Mouse (Mus musculus): Measurements from ENCODE around the gene Agrn.

DNA sequence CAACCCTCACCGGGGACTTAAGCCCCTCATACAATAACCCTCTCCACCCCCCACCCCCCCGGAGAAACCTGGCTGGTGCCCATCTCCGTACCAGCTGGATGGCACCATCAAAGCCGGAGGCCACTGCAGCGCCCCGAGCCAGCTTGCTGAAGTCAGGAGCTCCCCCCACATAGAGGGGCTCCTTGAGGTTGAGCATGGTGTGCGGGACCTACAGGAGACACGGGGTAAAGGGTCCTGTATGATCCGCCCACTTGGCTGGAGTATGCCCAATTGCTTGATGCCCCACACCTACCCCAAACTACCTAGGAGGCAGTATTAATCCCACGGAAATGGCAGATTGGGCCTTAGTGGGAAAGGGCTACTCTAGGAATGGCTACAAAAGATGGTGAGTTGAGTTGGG is 28.2 kb downstream of the Agrn start:
- no peak for TF ChIP-seq CTCF (IDR thresholded peaks at IDR 0.05; ENCODE audit: low read depth)
- TF ChIP-seq EP300 (IDR thresholded peaks at IDR 0.05; ENCODE audit: low read depth), result no peak
